Mouse (Mus musculus) kidney, postnatal 0 days (tissue): Measurements from ENCODE around the gene Proca1. TPM values are rescaled to one million over a fixed set of nuclear protein-coding genes. Genes with fewer than 3 reads are reported as not detected.

Source experiments
- ATAC-seq: fragments of 200-750 bp; cut with Nextera tagmentation; replicated peaks from 2 replicates; pipeline ENCODE4 v1.8.0; 2017; ENCODE audit warnings: low read depth, moderate number of reproducible peaks, moderate TSS enrichment, moderate library complexity; ENCODE audit not compliant: low FRiP score
- DNase-seq: peaks from one replicate; pipeline ENCODE4 v3.0.0-alpha.2; 2016; ENCODE audit warnings: low spot score
- H3K27ac ChIP-seq: fragments of 300-500 bp; sonication (generic); 2 replicates; pipeline ENCODE4 v1.5.1; 2014; ENCODE audit warnings: mild to moderate bottlenecking
- H3K27me3 ChIP-seq: fragments of 300-500 bp; sonication (generic); 2 replicates; pipeline ENCODE4 v1.6.1; 2014; ENCODE audit warnings: low read length, mixed read lengths; ENCODE audit not compliant: insufficient read depth
- H3K36me3 ChIP-seq: fragments of 300-500 bp; sonication (generic); 2 replicates; pipeline ENCODE4 v1.6.1; 2014; ENCODE audit warnings: low read length, mixed read lengths; ENCODE audit not compliant: insufficient read depth
- H3K4me1 ChIP-seq: fragments of 300-500 bp; sonication (generic); replicated peaks from 2 replicates; pipeline ENCODE4 v1.6.1; 2014; ENCODE audit warnings: antibody characterized with exemption, low read length, mixed read lengths; ENCODE audit not compliant: insufficient read depth
- H3K4me2 ChIP-seq: fragments of 300-500 bp; sonication (generic); 2 replicates; pipeline ENCODE4 v1.6.1; 2014; ENCODE audit warnings: mild to moderate bottlenecking, low read length, moderate library complexity, mixed read lengths
- H3K4me3 ChIP-seq: fragments of 300-500 bp; sonication (generic); replicated peaks from 2 replicates; pipeline ENCODE4 v1.5.1; 2014; ENCODE audit warnings: low read depth, low read length
- H3K9ac ChIP-seq: fragments of 300-500 bp; sonication (generic); 2 replicates; pipeline ENCODE4 v1.6.1; 2014; ENCODE audit warnings: low read depth, low read length
- H3K9me3 ChIP-seq: fragments of 300-500 bp; sonication (generic); replicated peaks from 2 replicates; pipeline ENCODE4 v1.6.1; 2016; ENCODE audit warnings: low read length, inconsistent platforms, mixed read lengths
- CTCF ChIP-seq: IDR thresholded peaks from 2 replicates; pipeline ENCODE4 v1.5.1; 2016; ENCODE audit warnings: antibody characterized with exemption, low read depth, mild to moderate bottlenecking, moderate library complexity
- WGBS: fragments of 180-500 bp; shearing (Covaris S2); extraction: QIAGEN DNeasy Blood & Tissue Kit; methylation state at CpG from one replicate; pipeline ENCODE4 v1.1.7; 2014; 5-methylcytosine and 5-hydroxymethylcytosine counted together
- polyA plus RNA-seq: library from polyadenylated mRNA; unstranded; fragments of >200 nt; fragmentation: Nextera tagmentation; extraction: Ambion mirVana; gene quantifications from 2 replicates; pipeline ENCODE4 v1.2.1, GENCODE M21; 2015

The Proca1 gene
- polyA plus RNA-seq = 3.1 and 3.2 TPM in 2 replicates

GRCm38 (mm10) chr11:78193113-78193512, at the start of gene Proca1:
Gene Proca1, plus strand, starts transcription at chr11:78193392.
- DNase-seq (no peak), ATAC-seq (no peak)
- 78% methylated on average over 1 of the region's 1 CpGs for WGBS
- Histone ChIP-seq H3K27me3 (no peaks in the 10 kb centered on the region), H3K9me3 (no peaks in the 10 kb centered on the region), H3K9ac (0 out of 2 replicates have a peak within 1 kb of the TSS, but pooled peaks have one; percentile 13), H3K36me3 (peaks cover 21% of the 10 kb centered on the region), H3K27ac (no peak within 1 kb of the TSS), H3K4me1 (peaks cover 14% of the 10 kb centered on the region), H3K4me2 (peak within 1 kb of the TSS; percentile 65), H3K4me3 (peak within 1 kb of the TSS; percentile 53)
- no peak for TF ChIP-seq CTCF

GRCm38 (mm10) chr11:78143520-78143919, 49.7 kb upstream of the Proca1 start:
- DNase-seq = no peak
- Histone ChIP-seq H3K36me3 (peaks cover 12% of the 10 kb centered on the region; the same call in 1 of the 2 replicates), H3K27me3 (no peaks in the 10 kb centered on the region), H3K9me3 (no peaks in the 10 kb centered on the region), H3K4me2 (no peak overlapping the region), H3K27ac (peak overlapping the region; percentile 15; the same call in 1 of the 2 replicates), H3K4me1 (no peaks in the 10 kb centered on the region), H3K9ac (no peak overlapping the region), H3K4me3 (no peak overlapping the region)
- no peak for ATAC-seq
- WGBS = 87% methylated on average over 2 of the region's 2 CpGs
- no peak for TF ChIP-seq CTCF

GRCm38 (mm10) chr11:78146168-78146567, 47.0 kb upstream of the Proca1 start:
- Histone ChIP-seq H3K27ac (peak overlapping the region; percentile 56), H3K4me3 (no peak overlapping the region), H3K9ac (no peak overlapping the region), H3K9me3 (no peaks in the 10 kb centered on the region), H3K27me3 (no peaks in the 10 kb centered on the region), H3K4me1 (no peaks in the 10 kb centered on the region), H3K4me2 (no peak overlapping the region), H3K36me3 (peaks cover 17% of the 10 kb centered on the region)
- WGBS = 85% methylated on average over 5 of the region's 5 CpGs
- ATAC-seq (0 out of 2 replicates have a peak, but pooled peaks have one; percentile 5), DNase-seq (no peak)
- peak; percentile 49; the same call in 1 of the 2 replicates for TF ChIP-seq CTCF

GRCm38 (mm10) chr11:78146707-78147543, 46.3 kb upstream of the Proca1 start:
- no peak for TF ChIP-seq CTCF
- Histone ChIP-seq H3K4me2 (no peak overlapping the region), H3K4me1 (no peaks in the 10 kb centered on the region), H3K9me3 (no peaks in the 10 kb centered on the region), H3K36me3 (peaks cover 17% of the 10 kb centered on the region), H3K27ac (peak overlapping the region; percentile 56), H3K27me3 (no peaks in the 10 kb centered on the region), H3K4me3 (no peak overlapping the region), H3K9ac (no peak overlapping the region)
- no peak for DNase-seq
- 89% methylated on average over 6 of the region's 6 CpGs for WGBS
- ATAC-seq = peak; percentile 29; the same call in 1 of the 2 replicates

- no peaks in the 10 kb centered on the region for H3K27me3 ChIP-seq
- H3K4me2 ChIP-seq = no peak overlapping the region
- no peaks in the 10 kb centered on the region for H3K9me3 ChIP-seq
- H3K9ac ChIP-seq = no peak overlapping the region
- ATAC-seq (no peak), DNase-seq (peak; percentile 47)
- no peak overlapping the region for H3K27ac ChIP-seq
- WGBS = 54% methylated on average over 1 of the region's 1 CpGs
- peaks cover 21% of the 10 kb centered on the region for H3K36me3 ChIP-seq
- TF ChIP-seq CTCF = peak; percentile 70
- no peaks in the 10 kb centered on the region for H3K4me1 ChIP-seq
- H3K4me3 ChIP-seq = no peak overlapping the region
Measured at GRCm38 (mm10) chr11:78151161-78151560, 42.0 kb upstream of the Proca1 start.

- H3K9me3 ChIP-seq = no peaks in the 10 kb centered on the region
- H3K36me3 ChIP-seq = peaks cover 21% of the 10 kb centered on the region
- H3K4me1 ChIP-seq = no peaks in the 10 kb centered on the region
- DNase-seq (no peak), ATAC-seq (no peak)
- no peak overlapping the region for H3K27ac ChIP-seq
- H3K4me3 ChIP-seq = no peak overlapping the region
- no peak for TF ChIP-seq CTCF
- H3K9ac ChIP-seq = no peak overlapping the region
- H3K4me2 ChIP-seq = no peak overlapping the region
- 56% methylated on average over 9 of the region's 9 CpGs for WGBS
- H3K27me3 ChIP-seq = no peaks in the 10 kb centered on the region
Measured at GRCm38 (mm10) chr11:78152299-78153231, 40.6 kb upstream of the Proca1 start.
